Mouse (Mus musculus): Measurements from ENCODE around the gene Pwp2. TPM values are rescaled to one million over a fixed set of nuclear protein-coding genes. Genes with fewer than 3 reads are reported as not detected.

The Pwp2 gene
- polyA plus RNA-seq, 1 experiment from 2014 or later, result 14.2 TPM

DNA sequence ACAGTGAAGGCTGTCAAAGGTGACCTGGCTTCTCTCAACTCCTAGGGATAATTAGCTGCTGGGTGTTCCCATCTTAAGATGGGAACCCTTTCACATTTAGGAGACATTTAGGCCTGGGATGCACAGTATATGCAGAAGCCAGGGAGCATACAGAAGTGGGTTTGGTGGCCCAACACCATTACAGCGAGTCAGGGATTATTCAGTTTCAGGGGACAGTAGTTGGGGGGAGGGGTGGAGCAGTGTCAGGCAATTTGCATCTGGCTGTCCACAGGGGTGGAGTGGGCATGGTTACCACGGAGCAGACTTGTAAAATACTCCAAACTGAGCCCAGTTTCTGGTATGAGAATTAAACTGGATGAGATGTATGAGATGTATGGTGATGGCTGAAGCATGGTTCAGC is 14.5 kb downstream of the Pwp2 start:
- H3K4me2 ChIP-seq, result peak overlapping the region; percentile 78
- H3K9ac ChIP-seq, result peak overlapping the region; percentile 42
- H3K27ac ChIP-seq (ENCODE audit: poor library complexity, severe bottlenecking), result no peak overlapping the region
- no peaks in the 10 kb centered on the region for H3K9me3 ChIP-seq (replicated peaks)
- no peak for ATAC-seq (ENCODE audit: insufficient number of reproducible peaks, low FRiP score)
- peaks cover 15% of the 10 kb centered on the region for H3K4me1 ChIP-seq (replicated peaks)
- no peaks in the 10 kb centered on the region for H3K27me3 ChIP-seq (replicated peaks)
- 49% methylated on average over 2 of the region's 2 CpGs for WGBS
- peaks cover 72% of the 10 kb centered on the region for H3K36me3 ChIP-seq
- H3K4me3 ChIP-seq, result peak overlapping the region; percentile 88; the same call in 1 of the 2 replicates

DNA sequence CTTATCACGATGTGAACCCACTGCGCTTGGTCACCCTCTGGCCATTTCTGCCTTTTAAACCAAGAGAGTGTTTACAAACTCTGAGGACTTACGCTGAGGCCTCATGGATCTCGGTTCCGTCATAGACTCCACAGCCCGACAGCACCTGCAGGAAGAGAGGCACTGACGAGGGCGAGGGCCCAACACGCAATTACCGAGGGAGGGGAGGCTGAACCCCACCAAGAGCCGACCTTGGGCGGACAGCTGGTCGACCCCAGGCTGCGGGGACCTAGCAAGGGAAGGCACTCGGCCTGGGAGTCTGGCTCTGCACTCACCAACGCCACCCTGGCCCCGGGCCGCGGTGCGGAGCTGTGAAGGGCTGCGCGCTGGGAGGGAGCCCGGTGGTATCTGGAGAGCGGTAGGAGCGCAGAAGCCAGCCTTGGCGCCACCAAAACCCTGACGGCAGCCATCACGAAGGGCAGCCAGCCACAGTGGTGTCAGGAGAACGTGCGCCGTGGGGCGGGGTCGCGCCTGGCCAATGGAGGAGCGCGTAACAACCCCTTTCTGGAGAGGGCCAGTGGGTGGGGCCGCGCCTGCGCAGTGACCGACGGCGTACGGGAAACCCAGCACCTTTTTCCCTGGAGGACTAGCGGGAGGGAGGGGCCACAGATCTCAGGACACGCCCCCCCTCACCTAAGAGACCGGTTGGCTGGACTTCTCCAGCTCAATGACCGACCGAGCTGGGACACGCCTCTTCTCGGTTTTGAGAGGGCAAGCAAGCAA is 15.5 kb downstream of the Pwp2 start, which contains the start of gene D10Jhu81e:
Gene D10Jhu81e, minus strand, starts transcription at position 502 of the 762 bp plus-strand sequence.
- Histone ChIP-seq H3K9me3 (replicated peaks) (no peaks in the 10 kb centered on the region), H3K4me3 (peak within 1 kb of the TSS; percentile 88), H3K27me3 (replicated peaks) (no peaks in the 10 kb centered on the region), H3K9ac (peak within 1 kb of the TSS; percentile 89), H3K36me3 (peaks cover 72% of the 10 kb centered on the region), H3K4me1 (replicated peaks) (peaks cover 15% of the 10 kb centered on the region), H3K27ac (ENCODE audit: poor library complexity, severe bottlenecking) (peak within 1 kb of the TSS; percentile 74), H3K4me2 (peak within 1 kb of the TSS; percentile 78)
- under 1% methylated on average over 50 of the region's 50 CpGs for WGBS
- ATAC-seq (ENCODE audit: insufficient number of reproducible peaks, low FRiP score), result peak; percentile 98

DNA sequence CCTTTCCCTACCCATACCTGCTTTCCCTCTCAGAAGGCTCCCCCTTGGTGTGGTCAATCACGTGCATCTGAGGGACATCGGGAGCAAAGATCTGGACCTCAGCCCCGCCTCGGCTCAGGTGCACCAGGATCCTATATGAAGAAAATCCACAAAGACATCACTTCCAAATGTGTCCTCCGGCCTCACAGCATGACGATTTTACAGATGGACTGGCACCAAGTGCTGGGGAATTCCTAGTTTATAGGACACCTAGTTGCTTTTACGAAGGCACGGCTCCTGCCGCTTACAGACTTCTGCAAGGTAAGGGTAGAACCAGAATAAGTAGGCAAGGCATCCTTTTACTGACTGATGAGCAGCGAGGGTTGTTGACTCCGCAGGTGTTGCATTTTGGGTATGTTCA is 16.2 kb downstream of the Pwp2 start:
- Histone ChIP-seq H3K4me1 (replicated peaks) (peaks cover 15% of the 10 kb centered on the region), H3K9me3 (replicated peaks) (no peaks in the 10 kb centered on the region), H3K36me3 (peaks cover 70% of the 10 kb centered on the region), H3K27me3 (replicated peaks) (no peaks in the 10 kb centered on the region), H3K27ac (ENCODE audit: poor library complexity, severe bottlenecking) (no peak overlapping the region), H3K9ac (peak overlapping the region; percentile 89), H3K4me2 (peak overlapping the region; percentile 78), H3K4me3 (peak overlapping the region; percentile 88)
- WGBS, result 82% methylated on average over 11 of the region's 11 CpGs
- ATAC-seq (ENCODE audit: insufficient number of reproducible peaks, low FRiP score), result no peak

DNA sequence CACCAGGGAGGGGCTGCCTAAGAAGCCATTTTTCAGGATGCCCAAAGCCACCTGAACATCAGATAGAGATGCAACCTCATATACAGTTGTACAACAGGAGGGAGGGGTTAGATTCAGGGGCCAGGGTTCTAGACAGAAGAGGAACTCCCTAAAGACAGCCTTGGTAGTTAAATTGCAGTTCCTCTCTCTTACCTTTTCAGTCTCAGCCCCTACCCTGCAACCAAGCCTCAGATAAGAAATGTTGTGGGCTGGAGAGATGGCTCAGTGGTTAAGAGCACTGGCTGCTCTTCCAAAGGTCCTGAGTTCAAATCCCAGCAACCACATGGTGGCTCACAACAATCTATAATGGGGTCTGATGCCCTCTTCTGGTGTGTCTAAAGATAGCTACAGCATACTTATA is 17.2 kb downstream of the Pwp2 start:
- Histone ChIP-seq H3K4me2 (no peak overlapping the region), H3K9ac (no peak overlapping the region), H3K36me3 (peaks cover 70% of the 10 kb centered on the region)

DNA sequence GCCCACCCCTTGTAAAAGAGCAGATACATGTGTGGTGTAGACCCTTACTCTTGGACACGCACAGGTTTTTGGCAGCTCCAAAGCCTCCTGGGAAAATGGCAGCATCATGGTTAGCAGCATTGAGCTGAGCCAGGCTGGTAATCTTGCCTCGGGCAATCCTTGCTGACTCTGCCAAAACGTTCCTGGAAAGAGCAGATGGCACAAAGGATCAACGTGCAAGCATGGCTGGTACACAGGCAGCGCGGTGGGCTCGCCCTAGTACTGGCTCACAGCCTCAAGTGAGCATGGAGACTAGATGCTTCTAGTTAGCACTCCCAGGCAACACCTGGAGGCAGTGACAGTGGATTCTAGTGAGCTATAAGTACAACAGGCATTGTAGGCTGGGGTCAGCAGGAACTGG is 17.6 kb downstream of the Pwp2 start:
- Histone ChIP-seq H3K4me1 (replicated peaks) (peaks cover 15% of the 10 kb centered on the region), H3K9me3 (replicated peaks) (no peaks in the 10 kb centered on the region), H3K36me3 (peaks cover 70% of the 10 kb centered on the region), H3K4me2 (no peak overlapping the region), H3K27ac (ENCODE audit: poor library complexity, severe bottlenecking) (no peak overlapping the region), H3K27me3 (replicated peaks) (no peaks in the 10 kb centered on the region), H3K4me3 (no peak overlapping the region), H3K9ac (no peak overlapping the region)
- no peak for ATAC-seq (ENCODE audit: insufficient number of reproducible peaks, low FRiP score)
- WGBS, result 91% methylated on average over 7 of the region's 7 CpGs

More for the DNA sequence above, 17.2 kb downstream of the Pwp2 start:
- Histone ChIP-seq H3K27ac (ENCODE audit: poor library complexity, severe bottlenecking) (no peak overlapping the region), H3K9me3 (replicated peaks) (no peaks in the 10 kb centered on the region), H3K4me1 (replicated peaks) (peaks cover 15% of the 10 kb centered on the region), H3K27me3 (replicated peaks) (no peaks in the 10 kb centered on the region), H3K4me3 (no peak overlapping the region)
- no peak for ATAC-seq (ENCODE audit: insufficient number of reproducible peaks, low FRiP score)

DNA sequence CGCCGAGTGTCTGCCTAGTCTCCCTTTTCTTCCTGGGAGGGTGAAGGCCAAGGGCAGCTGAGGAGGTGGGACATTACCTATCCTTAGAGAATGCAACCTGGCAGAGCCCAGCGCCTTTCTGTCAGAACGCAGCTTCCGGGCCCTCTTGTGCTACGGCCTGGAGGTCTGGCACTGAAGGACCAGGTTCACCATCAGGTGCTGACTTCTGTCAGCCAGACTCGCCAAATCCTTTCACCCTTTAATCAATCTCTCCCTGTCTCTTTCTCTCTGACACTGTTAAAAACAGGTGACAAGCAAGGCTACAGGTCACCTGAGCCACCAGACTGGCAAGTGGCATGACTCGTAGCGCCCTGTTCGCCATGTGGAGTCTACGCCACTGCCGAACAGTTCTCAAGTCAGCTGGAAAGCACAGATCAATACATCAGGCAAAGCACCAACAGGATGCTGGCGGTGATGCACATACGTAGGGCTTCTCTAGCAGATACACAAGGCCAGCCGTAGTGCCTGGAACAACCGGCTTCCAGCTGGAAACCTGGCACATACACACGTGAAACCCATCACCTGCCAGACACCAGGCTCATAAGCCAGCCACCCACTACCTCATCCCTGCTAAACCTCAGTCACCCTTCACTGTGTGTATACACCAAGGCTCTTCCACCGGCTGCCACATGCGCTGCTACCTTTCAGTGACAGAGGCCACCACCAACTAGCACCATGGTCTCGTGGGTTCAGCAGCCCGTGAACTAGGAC is 19.5 kb downstream of the Pwp2 start:
- Histone ChIP-seq H3K9me3 (replicated peaks) (no peaks in the 10 kb centered on the region), H3K4me3 (no peak overlapping the region), H3K27ac (ENCODE audit: poor library complexity, severe bottlenecking) (no peak overlapping the region), H3K4me2 (no peak overlapping the region), H3K36me3 (peaks cover 68% of the 10 kb centered on the region), H3K9ac (no peak overlapping the region), H3K4me1 (replicated peaks) (peaks cover 15% of the 10 kb centered on the region), H3K27me3 (replicated peaks) (no peaks in the 10 kb centered on the region)
- 89% methylated on average over 21 of the region's 21 CpGs for WGBS
- no peak for ATAC-seq (ENCODE audit: insufficient number of reproducible peaks, low FRiP score)

DNA sequence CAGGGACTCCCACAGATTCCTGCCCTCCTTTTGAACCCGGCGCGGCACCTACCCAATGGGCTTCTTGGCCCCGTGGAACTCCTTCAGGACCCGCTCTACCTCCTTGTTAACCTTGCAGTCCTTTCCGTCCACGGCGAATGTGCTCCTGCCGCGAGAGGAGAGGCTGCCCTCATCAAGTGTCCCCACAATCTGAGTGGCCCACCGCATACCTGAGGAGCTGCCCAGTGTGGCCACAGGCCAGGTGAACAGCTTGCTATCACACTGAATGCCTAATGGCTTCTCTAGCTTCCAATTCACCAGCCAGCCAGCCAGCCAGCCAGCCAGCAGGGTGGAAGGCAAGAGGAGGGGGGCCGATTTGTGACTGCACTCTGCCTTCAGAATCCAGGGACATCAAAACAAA is 20.2 kb downstream of the Pwp2 start:
- WGBS, result 87% methylated on average over 12 of the region's 12 CpGs
- peaks cover 68% of the 10 kb centered on the region for H3K36me3 ChIP-seq

DNA sequence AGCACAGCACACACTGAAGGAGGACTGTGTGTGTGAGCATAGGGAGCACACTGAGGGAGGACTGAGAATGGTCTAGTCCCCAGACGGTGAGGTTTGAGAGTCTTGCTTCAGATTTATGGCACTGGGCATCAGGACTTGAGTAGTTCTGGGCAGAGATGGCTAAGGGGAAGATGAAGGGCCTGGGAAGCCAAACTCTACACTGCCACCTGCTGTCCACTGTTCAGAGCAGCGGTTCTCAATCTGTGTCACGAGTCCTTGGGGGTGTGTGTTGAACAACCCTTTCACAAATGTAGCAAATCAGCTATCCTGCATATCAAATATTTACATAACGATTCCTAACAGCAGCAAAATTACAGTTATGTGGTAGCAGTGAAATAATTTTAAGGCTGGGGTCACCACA is 21.0 kb downstream of the Pwp2 start:
- H3K4me2 ChIP-seq, result no peak overlapping the region
- no peak overlapping the region for H3K27ac ChIP-seq (ENCODE audit: poor library complexity, severe bottlenecking)
- no peak overlapping the region for H3K4me3 ChIP-seq
- peaks cover 68% of the 10 kb centered on the region for H3K36me3 ChIP-seq
- H3K9me3 ChIP-seq (replicated peaks), result no peaks in the 10 kb centered on the region
- H3K4me1 ChIP-seq (replicated peaks), result peaks cover 15% of the 10 kb centered on the region
- no peak for ATAC-seq (ENCODE audit: insufficient number of reproducible peaks, low FRiP score)
- no peak overlapping the region for H3K9ac ChIP-seq
- 31% methylated on average over 4 of the region's 4 CpGs for WGBS
- no peaks in the 10 kb centered on the region for H3K27me3 ChIP-seq (replicated peaks)

More for the DNA sequence above, 20.2 kb downstream of the Pwp2 start:
- Histone ChIP-seq H3K4me2 (no peak overlapping the region), H3K4me3 (no peak overlapping the region), H3K27ac (ENCODE audit: poor library complexity, severe bottlenecking) (no peak overlapping the region), H3K27me3 (replicated peaks) (no peaks in the 10 kb centered on the region), H3K9ac (no peak overlapping the region), H3K4me1 (replicated peaks) (peaks cover 11% of the 10 kb centered on the region), H3K9me3 (replicated peaks) (no peaks in the 10 kb centered on the region)
- ATAC-seq (ENCODE audit: insufficient number of reproducible peaks, low FRiP score), result no peak

DNA sequence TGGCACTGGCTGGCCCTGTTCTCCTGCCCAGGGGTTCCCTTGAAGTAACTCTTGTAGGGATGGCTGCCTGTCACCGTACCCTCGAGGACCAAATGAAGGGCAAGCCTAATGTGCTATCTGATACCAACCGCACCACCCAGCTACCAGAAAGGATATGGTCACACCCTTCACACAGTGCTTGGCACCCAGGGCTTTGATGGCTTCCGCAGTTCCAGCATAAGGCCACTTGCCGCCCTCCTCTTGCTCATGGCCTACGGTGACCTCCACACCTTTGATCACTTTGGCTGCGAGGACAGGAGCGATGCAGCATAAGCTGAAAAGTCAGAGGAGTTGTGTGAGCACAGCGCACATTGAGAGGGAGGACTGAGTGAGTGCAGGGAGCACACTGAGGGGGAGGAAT is 21.7 kb downstream of the Pwp2 start:
- Histone ChIP-seq H3K9ac (no peak overlapping the region), H3K27me3 (replicated peaks) (no peaks in the 10 kb centered on the region), H3K27ac (ENCODE audit: poor library complexity, severe bottlenecking) (no peak overlapping the region), H3K36me3 (peaks cover 67% of the 10 kb centered on the region), H3K9me3 (replicated peaks) (no peaks in the 10 kb centered on the region), H3K4me1 (replicated peaks) (peaks cover 8% of the 10 kb centered on the region), H3K4me3 (no peak overlapping the region), H3K4me2 (no peak overlapping the region)
- WGBS, result 88% methylated on average over 9 of the region's 9 CpGs
- ATAC-seq (ENCODE audit: insufficient number of reproducible peaks, low FRiP score), result no peak

DNA sequence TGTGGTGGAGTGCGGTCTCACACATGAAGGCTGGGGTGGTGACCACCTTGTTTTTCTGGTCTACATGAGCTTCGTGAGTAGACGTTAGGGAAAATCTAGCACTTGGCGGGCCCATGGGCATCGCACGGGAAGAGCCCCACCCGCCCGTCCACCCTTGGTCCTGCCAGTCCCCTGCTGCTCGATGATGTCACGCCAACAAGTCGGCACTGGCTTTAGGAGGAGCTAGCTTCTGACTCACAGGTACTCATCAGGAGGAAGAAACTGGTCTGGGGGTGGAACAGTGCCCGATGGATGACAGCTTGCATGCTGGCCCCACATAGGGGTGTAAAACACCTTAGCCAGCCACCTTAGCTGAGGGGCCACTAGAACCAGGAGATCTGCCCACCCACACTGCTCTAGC is 22.3 kb downstream of the Pwp2 start:
- Histone ChIP-seq H3K27me3 (replicated peaks) (no peaks in the 10 kb centered on the region), H3K4me2 (no peak overlapping the region), H3K9me3 (replicated peaks) (no peaks in the 10 kb centered on the region), H3K4me3 (no peak overlapping the region), H3K4me1 (replicated peaks) (peaks cover 7% of the 10 kb centered on the region), H3K36me3 (peaks cover 61% of the 10 kb centered on the region), H3K27ac (ENCODE audit: poor library complexity, severe bottlenecking) (no peak overlapping the region), H3K9ac (no peak overlapping the region)
- ATAC-seq (ENCODE audit: insufficient number of reproducible peaks, low FRiP score), result no peak
- 92% methylated on average over 12 of the region's 12 CpGs for WGBS

DNA sequence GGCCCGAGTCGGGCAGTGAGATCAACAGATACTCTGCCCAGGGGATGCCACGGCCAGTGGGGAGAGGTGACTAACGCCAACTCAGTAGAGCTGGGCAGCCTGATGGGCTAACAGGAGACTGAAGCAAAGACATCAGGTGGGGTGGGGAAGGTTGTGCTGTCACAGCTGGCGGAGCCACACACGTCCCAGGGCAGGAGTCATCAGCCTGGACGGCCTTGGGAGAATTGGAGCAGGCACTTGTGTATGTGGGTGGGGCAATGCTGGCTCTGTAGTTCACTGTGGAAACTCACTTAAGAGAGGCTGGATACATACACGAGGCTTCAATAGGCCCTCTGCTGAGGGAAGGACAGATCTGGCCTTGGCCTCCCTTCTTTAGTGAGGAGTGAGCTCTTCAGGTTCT is 23.9 kb downstream of the Pwp2 start:
- no peak overlapping the region for H3K9ac ChIP-seq
- no peak overlapping the region for H3K4me2 ChIP-seq
- peaks cover 46% of the 10 kb centered on the region for H3K36me3 ChIP-seq
- no peak overlapping the region for H3K4me3 ChIP-seq
- H3K9me3 ChIP-seq (replicated peaks), result no peaks in the 10 kb centered on the region
- no peak for ATAC-seq (ENCODE audit: insufficient number of reproducible peaks, low FRiP score)
- WGBS, result 77% methylated on average over 8 of the region's 8 CpGs
- H3K27me3 ChIP-seq (replicated peaks), result no peaks in the 10 kb centered on the region
- no peak overlapping the region for H3K27ac ChIP-seq (ENCODE audit: poor library complexity, severe bottlenecking)
- H3K4me1 ChIP-seq (replicated peaks), result peaks cover 7% of the 10 kb centered on the region

Data from heart, embryonic 12.5 days (tissue).